Mouse (Mus musculus): Measurements from ENCODE around the gene Adprhl1. TPM values are rescaled to one million over a fixed set of nuclear protein-coding genes. Genes with fewer than 3 reads are reported as not detected.

The Adprhl1 gene
- polyA plus RNA-seq, 1 experiment = not detected

DNA sequence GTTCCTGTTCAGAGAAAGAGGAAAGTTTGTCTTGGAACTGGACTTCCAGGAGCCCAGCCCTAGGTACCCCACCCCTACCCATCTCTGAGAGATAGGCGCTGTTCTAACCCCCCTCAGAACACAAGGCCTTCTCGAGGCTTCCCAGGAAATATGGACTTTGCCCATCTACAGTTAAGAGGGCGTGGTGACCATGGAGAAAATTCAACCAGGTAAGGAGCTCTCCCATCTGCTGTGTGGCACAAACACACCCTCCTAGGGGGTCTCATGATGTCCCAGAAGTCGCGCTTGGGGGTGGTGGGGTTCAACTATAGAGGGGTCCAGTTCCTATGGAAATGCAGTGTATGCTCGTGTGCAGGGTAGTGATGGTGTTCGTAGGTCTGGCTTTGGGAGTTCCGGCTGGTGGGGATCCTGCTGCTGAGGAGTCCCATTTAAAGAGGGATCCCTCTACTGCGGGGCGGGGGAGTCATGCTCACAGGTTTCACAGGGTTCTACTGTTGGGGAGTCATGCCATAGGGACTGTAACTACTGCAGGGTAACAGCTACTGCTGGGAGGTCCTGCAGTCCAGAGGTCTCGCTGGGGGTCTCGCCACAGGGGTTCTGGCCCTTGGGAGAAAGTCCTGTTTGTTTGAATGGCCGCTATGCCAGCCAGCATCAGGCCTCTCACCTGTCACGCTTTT is 54.4 kb downstream of the Adprhl1 start:
- Histone ChIP-seq H3K4me3 (ENCODE audit: low read depth, low read length) (peak overlapping the region; percentile 99), H3K27ac (ENCODE audit: insufficient read depth, low read depth, low read length) (peak overlapping the region; percentile 82), H3K27me3 (ENCODE audit: control insufficient read depth, insufficient read depth, low read length) (no peaks in the 10 kb centered on the region), H3K36me3 (ENCODE audit: control insufficient read depth, insufficient read depth, low read length) (peaks cover 13% of the 10 kb centered on the region), H3K4me1 (ENCODE audit: control insufficient read depth, insufficient read depth, insufficient read length, low read length) (peaks cover 10% of the 10 kb centered on the region)
- TF ChIP-seq CTCF (IDR thresholded peaks at IDR 0.05; ENCODE audit: extremely low read depth, insufficient read length, insufficient replicate concordance, low read depth, low read length) = no peak
- TF ChIP-seq POLR2A (IDR thresholded peaks at IDR 0.05; ENCODE audit: low read depth, low read length) = peak; percentile 36; the same call in 1 of the 2 replicates
- WGBS = 15% methylated on average over 14 of the region's 14 CpGs

DNA sequence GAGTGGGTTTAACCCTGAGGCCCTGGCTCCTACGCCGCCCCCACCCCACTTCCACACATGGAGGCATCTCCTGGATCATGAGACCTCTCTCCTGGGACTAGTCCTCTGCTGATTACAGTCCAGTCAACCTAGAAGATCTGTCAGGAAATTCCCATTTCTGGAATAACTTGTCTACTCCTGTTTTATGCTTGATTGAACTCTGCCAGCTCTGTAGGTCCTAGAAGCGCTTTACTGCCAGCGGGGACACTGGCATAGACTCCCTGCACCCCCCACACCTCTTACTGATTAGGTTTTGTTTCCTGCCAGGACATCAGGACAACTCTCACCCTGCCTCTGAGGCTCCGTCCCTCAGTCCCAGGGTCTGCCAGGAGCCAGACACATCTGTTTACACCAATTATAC is 56.5 kb downstream of the Adprhl1 start:
- Histone ChIP-seq H3K4me3 (ENCODE audit: low read depth, low read length) (no peak overlapping the region), H3K27me3 (ENCODE audit: control insufficient read depth, insufficient read depth, low read length) (no peaks in the 10 kb centered on the region), H3K4me1 (ENCODE audit: control insufficient read depth, insufficient read depth, insufficient read length, low read length) (peaks cover 2% of the 10 kb centered on the region; the same call in 1 of the 2 replicates), H3K36me3 (ENCODE audit: control insufficient read depth, insufficient read depth, low read length) (peaks cover 16% of the 10 kb centered on the region), H3K27ac (ENCODE audit: insufficient read depth, low read depth, low read length) (no peak overlapping the region)
- 89% methylated on average over 5 of the region's 5 CpGs for WGBS
- TF ChIP-seq CTCF (IDR thresholded peaks at IDR 0.05; ENCODE audit: extremely low read depth, insufficient read length, insufficient replicate concordance, low read depth, low read length) = no peak
- no peak for TF ChIP-seq POLR2A (IDR thresholded peaks at IDR 0.05; ENCODE audit: low read depth, low read length)

DNA sequence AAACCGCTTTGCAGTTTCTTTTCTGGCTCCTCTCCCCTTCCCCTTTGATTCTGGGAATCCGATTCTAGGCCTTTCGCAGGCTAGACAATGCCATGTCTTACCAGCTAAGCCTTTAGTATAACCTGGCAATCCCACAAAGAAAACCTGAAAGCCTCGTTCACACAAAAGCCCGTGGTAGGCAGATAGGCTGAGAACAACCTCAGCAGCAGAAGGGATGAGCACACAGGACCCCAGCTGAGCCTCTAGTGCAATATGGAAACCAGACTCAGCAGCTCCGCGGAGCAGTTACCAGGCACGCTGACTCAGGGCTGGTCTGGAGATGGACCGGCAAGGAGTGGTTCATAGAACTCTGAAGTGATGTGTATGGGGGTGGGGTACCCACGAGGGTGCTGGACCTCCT is 59.1 kb downstream of the Adprhl1 start:
- no peaks in the 10 kb centered on the region for H3K27me3 ChIP-seq (ENCODE audit: control insufficient read depth, insufficient read depth, low read length)

DNA sequence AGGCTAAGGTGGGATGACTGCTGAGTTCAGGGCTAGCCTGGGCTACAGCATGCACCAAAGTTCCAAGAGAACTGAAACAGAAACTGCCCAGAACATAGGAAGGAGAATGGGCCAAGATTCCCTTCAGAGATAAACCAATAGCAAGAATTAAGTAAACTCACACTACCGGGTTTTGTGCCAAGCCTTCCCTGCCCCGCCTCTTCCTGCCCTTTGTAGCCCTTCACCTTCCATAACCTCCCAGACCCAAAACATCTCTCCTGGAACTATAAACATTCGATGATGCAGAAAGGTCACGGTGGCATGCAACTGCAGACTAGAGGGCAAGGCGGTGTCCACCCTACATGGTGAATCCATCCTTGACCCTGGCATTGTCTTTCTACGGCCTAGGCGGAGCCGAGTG is 63.7 kb downstream of the Adprhl1 start:
- peaks cover 52% of the 10 kb centered on the region for H3K36me3 ChIP-seq (ENCODE audit: control insufficient read depth, insufficient read depth, low read length)
- H3K27me3 ChIP-seq (ENCODE audit: control insufficient read depth, insufficient read depth, low read length) = no peaks in the 10 kb centered on the region
- WGBS = 77% methylated on average over 8 of the region's 8 CpGs
- H3K27ac ChIP-seq (ENCODE audit: insufficient read depth, low read depth, low read length) = no peak overlapping the region
- H3K4me1 ChIP-seq (ENCODE audit: control insufficient read depth, insufficient read depth, insufficient read length, low read length) = no peaks in the 10 kb centered on the region
- no peak overlapping the region for H3K4me3 ChIP-seq (ENCODE audit: low read depth, low read length)
- TF ChIP-seq CTCF (IDR thresholded peaks at IDR 0.05; ENCODE audit: extremely low read depth, insufficient read length, insufficient replicate concordance, low read depth, low read length) (no peak), POLR2A (IDR thresholded peaks at IDR 0.05; ENCODE audit: low read depth, low read length) (no peak)

More for the DNA sequence above, 59.1 kb downstream of the Adprhl1 start:
- Histone ChIP-seq H3K4me1 (ENCODE audit: control insufficient read depth, insufficient read depth, insufficient read length, low read length) (no peaks in the 10 kb centered on the region), H3K36me3 (ENCODE audit: control insufficient read depth, insufficient read depth, low read length) (peaks cover 32% of the 10 kb centered on the region), H3K27ac (ENCODE audit: insufficient read depth, low read depth, low read length) (no peak overlapping the region), H3K4me3 (ENCODE audit: low read depth, low read length) (no peak overlapping the region)
- 73% methylated on average over 10 of the region's 10 CpGs for WGBS
- no peak for TF ChIP-seq POLR2A (IDR thresholded peaks at IDR 0.05; ENCODE audit: low read depth, low read length)
- no peak for TF ChIP-seq CTCF (IDR thresholded peaks at IDR 0.05; ENCODE audit: extremely low read depth, insufficient read length, insufficient replicate concordance, low read depth, low read length)

DNA sequence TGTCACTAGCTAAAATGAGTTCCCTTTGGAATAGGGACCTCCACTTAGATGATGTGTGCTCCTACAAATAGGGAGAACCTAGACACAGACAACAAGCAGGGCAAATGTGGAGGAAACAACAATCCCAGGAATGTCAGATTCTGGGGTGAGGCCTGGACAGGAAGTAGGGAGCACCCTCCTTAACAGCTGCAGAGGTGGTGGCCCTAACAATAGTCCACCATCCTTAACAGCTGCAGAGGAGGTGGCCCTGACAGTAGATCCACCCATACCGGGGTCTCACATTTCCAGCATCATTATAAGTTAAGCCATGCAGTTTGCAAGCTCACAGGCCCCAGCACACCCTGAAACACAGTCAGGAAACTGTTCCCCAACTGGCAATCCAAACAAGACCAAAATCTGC is 65.1 kb downstream of the Adprhl1 start:
- no peak for TF ChIP-seq POLR2A (IDR thresholded peaks at IDR 0.05; ENCODE audit: low read depth, low read length)
- no peak for TF ChIP-seq CTCF (IDR thresholded peaks at IDR 0.05; ENCODE audit: extremely low read depth, insufficient read length, insufficient replicate concordance, low read depth, low read length)
- Histone ChIP-seq H3K4me3 (ENCODE audit: low read depth, low read length) (no peak overlapping the region), H3K4me1 (ENCODE audit: control insufficient read depth, insufficient read depth, insufficient read length, low read length) (no peaks in the 10 kb centered on the region), H3K27ac (ENCODE audit: insufficient read depth, low read depth, low read length) (no peak overlapping the region), H3K36me3 (ENCODE audit: control insufficient read depth, insufficient read depth, low read length) (peaks cover 59% of the 10 kb centered on the region), H3K27me3 (ENCODE audit: control insufficient read depth, insufficient read depth, low read length) (no peaks in the 10 kb centered on the region)
- WGBS = 82% methylated on average over 1 of the region's 1 CpGs

DNA sequence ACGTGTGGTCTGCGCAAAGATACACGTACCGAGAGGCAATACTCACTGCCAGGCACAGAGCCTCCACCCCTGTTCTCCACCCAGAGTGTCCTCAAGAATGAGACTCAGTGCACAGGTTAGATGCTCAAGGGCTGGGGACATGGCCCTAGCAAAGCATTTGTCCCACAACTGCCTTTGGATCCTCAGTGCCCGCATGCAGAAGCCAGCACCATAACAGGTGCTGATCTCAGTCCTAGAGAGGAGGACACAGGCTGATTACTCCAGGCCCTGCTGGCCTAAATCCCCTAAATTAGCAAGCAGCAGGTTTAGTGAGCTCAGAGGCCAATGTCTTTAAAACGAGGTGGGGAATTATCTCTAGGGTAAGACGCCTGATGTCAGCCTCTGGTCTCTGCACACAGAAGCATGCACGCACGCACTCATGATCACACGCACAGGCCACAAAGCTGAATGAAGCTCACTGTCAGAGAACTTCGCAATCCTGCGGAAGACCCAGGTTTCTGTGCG is 65.9 kb downstream of the Adprhl1 start:
- no peaks in the 10 kb centered on the region for H3K4me1 ChIP-seq (ENCODE audit: control insufficient read depth, insufficient read depth, insufficient read length, low read length)
- H3K27ac ChIP-seq (ENCODE audit: insufficient read depth, low read depth, low read length) = no peak overlapping the region
- no peaks in the 10 kb centered on the region for H3K27me3 ChIP-seq (ENCODE audit: control insufficient read depth, insufficient read depth, low read length)
- peaks cover 60% of the 10 kb centered on the region for H3K36me3 ChIP-seq (ENCODE audit: control insufficient read depth, insufficient read depth, low read length)
- WGBS = 92% methylated on average over 13 of the region's 13 CpGs
- H3K4me3 ChIP-seq (ENCODE audit: low read depth, low read length) = no peak overlapping the region
- TF ChIP-seq POLR2A (IDR thresholded peaks at IDR 0.05; ENCODE audit: low read depth, low read length) (no peak), CTCF (IDR thresholded peaks at IDR 0.05; ENCODE audit: extremely low read depth, insufficient read length, insufficient replicate concordance, low read depth, low read length) (no peak)

DNA sequence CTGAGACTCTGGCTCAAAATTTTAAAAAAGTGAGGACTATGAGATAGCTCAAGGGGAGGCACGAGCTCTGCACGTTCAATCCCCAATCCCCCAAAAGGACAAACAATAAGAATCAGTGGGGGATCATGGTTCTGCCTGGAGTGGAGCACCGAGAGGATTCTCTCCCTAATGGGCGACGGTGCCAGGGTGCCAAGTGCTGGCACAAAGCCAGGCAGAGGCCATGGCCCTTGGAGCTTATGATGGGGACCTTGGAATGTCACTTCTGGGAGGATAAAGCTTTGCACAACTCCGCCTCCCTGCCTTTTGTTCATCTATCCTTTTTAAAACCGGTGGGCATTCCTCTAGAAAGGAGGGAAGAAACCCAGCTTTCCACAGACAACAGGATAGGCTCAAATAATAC is 66.3 kb downstream of the Adprhl1 start:
- peaks cover 60% of the 10 kb centered on the region for H3K36me3 ChIP-seq (ENCODE audit: control insufficient read depth, insufficient read depth, low read length)
- H3K27ac ChIP-seq (ENCODE audit: insufficient read depth, low read depth, low read length) = no peak overlapping the region
- TF ChIP-seq CTCF (IDR thresholded peaks at IDR 0.05; ENCODE audit: extremely low read depth, insufficient read length, insufficient replicate concordance, low read depth, low read length) (no peak), POLR2A (IDR thresholded peaks at IDR 0.05; ENCODE audit: low read depth, low read length) (no peak)
- whole genome bisulfite sequencing = 69% methylated on average over 7 of the region's 7 CpGs
- H3K4me3 ChIP-seq (ENCODE audit: low read depth, low read length) = no peak overlapping the region
- no peaks in the 10 kb centered on the region for H3K4me1 ChIP-seq (ENCODE audit: control insufficient read depth, insufficient read depth, insufficient read length, low read length)
- no peaks in the 10 kb centered on the region for H3K27me3 ChIP-seq (ENCODE audit: control insufficient read depth, insufficient read depth, low read length)
